Mouse (Mus musculus) MEL (cell line): ENCODE measurements around the gene Map3k9. TPM values are rescaled to one million over a fixed set of nuclear protein-coding genes. Genes with fewer than 3 reads are reported as not detected.

Experiments
- DNase-seq: peaks from one replicate; pipeline ENCODE4 v3.0.0; 2011; ENCODE audit warnings: low read depth, low spot score
- H3K27ac ChIP-seq: 2 replicates; pipeline ENCODE4 v1.5.1; 2012; ENCODE audit warnings: low read depth, mild to moderate bottlenecking, control low read depth, low read length, moderate library complexity; ENCODE audit not compliant: control insufficient read depth
- H3K27me3 ChIP-seq, 2 experiments: fragments of 150-350 bp in 1 of 2; sonication (generic) in 1 of 2; 2 replicates each; pipeline ENCODE4 v1.6.1; 2012; ENCODE audit warnings: low read length in 2 of 2, mild to moderate bottlenecking in 2 of 2, improper control_type of control experiment in 1 of 2, moderate library complexity in 1 of 2; ENCODE audit not compliant: insufficient read depth in 2 of 2, control insufficient read depth in 1 of 2
- H3K36me3 ChIP-seq, 2 experiments: 2 replicates each; pipeline ENCODE4 v1.6.1; 2012 to 2014; ENCODE audit warnings: low read length in 2 of 2, improper control_type of control experiment in 1 of 2, inconsistent platforms in 1 of 2, mild to moderate bottlenecking in 1 of 2; ENCODE audit not compliant: insufficient read depth in 2 of 2, control insufficient read depth in 1 of 2
- H3K4me1 ChIP-seq, 2 experiments: fragments of 150-350 bp in 1 of 2; sonication (generic) in 1 of 2; 2 replicates each; pipeline ENCODE4 v1.6.1; 2012; ENCODE audit warnings: low read length in 2 of 2, improper control_type of control experiment in 1 of 2, mild to moderate bottlenecking in 1 of 2; ENCODE audit not compliant: insufficient read depth in 2 of 2, control insufficient read depth in 1 of 2
- H3K4me3 ChIP-seq, 2 experiments: fragments of 150-350 bp in 1 of 2; sonication (generic) in 1 of 2; 2 replicates each; pipeline ENCODE4 v1.5.1; 2012; ENCODE audit warnings: low read depth in 2 of 2, low read length in 2 of 2, mild to moderate bottlenecking in 2 of 2, moderate library complexity in 2 of 2, control low read depth in 1 of 2, improper control_type of control experiment in 1 of 2; ENCODE audit not compliant: control insufficient read depth in 1 of 2, insufficient read depth in 1 of 2
- H3K79me2 ChIP-seq: 2 replicates; pipeline ENCODE4 v1.6.1; 2012; ENCODE audit warnings: mild to moderate bottlenecking, low read length, moderate library complexity; ENCODE audit not compliant: control insufficient read depth, poor library complexity, insufficient read depth
- H3K9ac ChIP-seq: 2 replicates; pipeline ENCODE4 v1.6.1; 2012; ENCODE audit warnings: low read depth, mild to moderate bottlenecking, control low read depth, low read length, moderate library complexity; ENCODE audit not compliant: control insufficient read depth, poor library complexity, severe bottlenecking
- H3K9me3 ChIP-seq: fragments of 150-350 bp; sonication (generic); replicated peaks from 2 replicates; pipeline ENCODE4 v1.6.1; 2012; ENCODE audit warnings: mild to moderate bottlenecking, low read length, improper control_type of control experiment, moderate library complexity; ENCODE audit not compliant: insufficient read depth
- BHLHE40 ChIP-seq: IDR thresholded peaks from 2 replicates; pipeline ENCODE4 v1.6.1; 2012; ENCODE audit warnings: low read depth, mild to moderate bottlenecking, inconsistent platforms, low read length, improper control_type of control experiment, borderline replicate concordance
- CHD2 ChIP-seq: IDR thresholded peaks from 2 replicates; pipeline ENCODE4 v1.6.1; 2011; ENCODE audit warnings: low read length, improper control_type of control experiment
- CTCF ChIP-seq, 3 experiments: IDR thresholded peaks in 2 of 3; conservative IDR thresholded peaks in 1 of 3; 2 replicates each; pipeline ENCODE4 v1.5.1; 2011 to 2012; ENCODE audit warnings: low read length in 3 of 3, low read depth in 2 of 3, mild to moderate bottlenecking in 2 of 3, improper control_type of control experiment in 1 of 3, inconsistent platforms in 1 of 3, mixed read lengths in 1 of 3, moderate library complexity in 1 of 3; ENCODE audit not compliant: control insufficient read depth in 1 of 3, insufficient read depth in 1 of 3, poor library complexity in 1 of 3, severe bottlenecking in 1 of 3
- EP300 ChIP-seq, 2 experiments: IDR thresholded peaks; 2 replicates each; pipeline ENCODE4 v1.6.1; 2011; ENCODE audit warnings: improper control_type of control experiment in 2 of 2, low read length in 2 of 2, low read depth in 1 of 2, mild to moderate bottlenecking in 1 of 2
- KAT2A ChIP-seq: conservative IDR thresholded peaks from 2 replicates; pipeline ENCODE4 v1.6.1; 2012; ENCODE audit warnings: low read depth, low read length, improper control_type of control experiment, inconsistent platforms
- MAFK ChIP-seq: IDR thresholded peaks from 2 replicates; pipeline ENCODE4 v1.6.1; 2011; ENCODE audit warnings: low read depth, mild to moderate bottlenecking, low read length, improper control_type of control experiment, borderline replicate concordance
- MXI1 ChIP-seq: IDR thresholded peaks from 2 replicates; pipeline ENCODE4 v1.6.1; 2011; ENCODE audit warnings: mild to moderate bottlenecking, low read depth, low read length, improper control_type of control experiment
- NRF1 ChIP-seq: IDR thresholded peaks from 2 replicates; pipeline ENCODE4 v1.6.1; 2014; ENCODE audit warnings: low read depth, mild to moderate bottlenecking, inconsistent platforms, low read length, improper control_type of control experiment, moderate library complexity; ENCODE audit not compliant: poor library complexity, insufficient read depth, severe bottlenecking
- POLR2AphosphoS5 ChIP-seq: IDR thresholded peaks from 2 replicates; pipeline ENCODE4 v1.6.1; 2012; ENCODE audit warnings: low read depth, borderline replicate concordance, mild to moderate bottlenecking, inconsistent platforms, low read length, moderate library complexity, mixed read lengths
- SIN3A ChIP-seq: IDR thresholded peaks from 2 replicates; pipeline ENCODE4 v1.6.1; 2012; ENCODE audit warnings: low read length, improper control_type of control experiment, inconsistent platforms
- TAL1 ChIP-seq: IDR thresholded peaks from 2 replicates; pipeline ENCODE4 v1.6.1; 2012; ENCODE audit warnings: mild to moderate bottlenecking, inconsistent platforms, low read length, moderate library complexity, mixed read lengths
- TCF12 ChIP-seq: IDR thresholded peaks from 2 replicates; pipeline ENCODE4 v1.6.1; 2014; ENCODE audit warnings: low read depth, mild to moderate bottlenecking, inconsistent platforms, low read length, improper control_type of control experiment, moderate library complexity
- USF1 ChIP-seq: IDR thresholded peaks from 2 replicates; pipeline ENCODE4 v1.6.1; 2014; ENCODE audit warnings: low read depth, mild to moderate bottlenecking, inconsistent platforms, low read length, improper control_type of control experiment, moderate library complexity
- USF2 ChIP-seq, 2 experiments: IDR thresholded peaks; 2 replicates each; pipeline ENCODE4 v1.6.1; 2011 to 2012; ENCODE audit warnings: improper control_type of control experiment in 2 of 2, low read length in 2 of 2, borderline replicate concordance in 1 of 2, inconsistent platforms in 1 of 2, low read depth in 1 of 2, mild to moderate bottlenecking in 1 of 2; ENCODE audit not compliant: insufficient read depth in 1 of 2
- ZC3H11A ChIP-seq: IDR thresholded peaks from 2 replicates; pipeline ENCODE4 v1.6.1; 2012; ENCODE audit warnings: low read depth, mild to moderate bottlenecking, inconsistent platforms, low read length, improper control_type of control experiment
- ZKSCAN1 ChIP-seq: IDR thresholded peaks from 2 replicates; pipeline ENCODE4 v1.6.1; 2012; ENCODE audit warnings: low read depth, mild to moderate bottlenecking, inconsistent platforms, low read length, improper control_type of control experiment, moderate library complexity
- polyA plus RNA-seq, 2 experiments: library from polyadenylated mRNA; stranded (reverse) in 1 of 2; unstranded in 1 of 2; fragments of >175 nt in 1 of 2; fragments of >200 nt in 1 of 2; gene quantifications; 2 replicates each; pipeline versions ENCODE4 v1.2.1 to v1.2.4; 2012; ENCODE audit warnings: low replicate concordance in 2 of 2, low read depth in 1 of 2; ENCODE audit not compliant: insufficient read length in 2 of 2, insufficient read depth in 1 of 2, missing spikeins in 1 of 2
- total RNA-seq: library from RNA; depleted of rRNA; stranded (reverse); fragments of 300-350 nt; gene quantifications from 2 replicates; pipeline ENCODE4 v1.2.3, GENCODE M21; 2012

Gene Map3k9
- total and polyA plus RNA-seq, 3 experiments = not detected

DNA sequence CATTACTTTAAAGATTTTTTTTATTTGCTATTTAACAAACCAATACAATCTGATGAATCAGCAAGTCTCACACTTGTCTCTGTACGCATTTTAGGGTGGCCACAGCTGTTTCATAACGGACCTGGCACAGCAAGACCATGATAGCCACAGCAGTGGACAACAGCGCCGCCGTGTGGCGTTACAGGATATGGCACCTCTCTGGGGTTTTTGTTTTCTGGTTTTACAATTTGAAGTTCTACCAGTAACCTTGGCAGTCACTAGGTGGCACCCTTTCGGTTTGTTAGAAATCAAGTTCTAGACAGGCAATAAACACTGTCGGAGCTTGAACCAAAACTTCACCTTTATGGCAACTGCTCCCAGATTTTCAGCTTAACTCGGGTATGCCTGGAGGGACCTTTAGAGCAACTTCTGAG, 7.7 kb upstream of the Map3k9 start (continued):
- TF ChIP-seq NRF1 (no peak), KAT2A (no peak), TCF12 (no peak), POLR2AphosphoS5 (no peak), ZKSCAN1 (no peak), TAL1 (no peak), CTCF (IDR thresholded peaks at IDR 0.05 in 2 of 3, conservative IDR thresholded peaks at IDR 0.05 in 1 of 3; ENCODE audit: control insufficient read depth in 1 of 3, insufficient read depth in 1 of 3, low read depth in 2 of 3, low read length in 3 of 3, poor library complexity in 1 of 3, severe bottlenecking in 1 of 3) (peak in 2 of 3 experiments; percentile 96 to 99; a peak in 5 of 6 replicates)

- Histone ChIP-seq H3K4me1 (no peaks in the 10 kb centered on the region), H3K79me2 (no peaks in the 10 kb centered on the region; the same call in 1 of the 2 replicates), H3K9me3 (no peaks in the 10 kb centered on the region), H3K4me3 (no peak overlapping the region), H3K27ac (no peak overlapping the region), H3K36me3 (no peaks in the 10 kb centered on the region), H3K27me3 (peaks cover 0 to 6% of the 10 kb centered on the region in 2 experiments; a peak in 2 of 4 replicates), H3K9ac (no peak overlapping the region)
- peak; percentile 34 for DNase-seq
- TF ChIP-seq MAFK (no peak), CTCF (IDR thresholded peaks at IDR 0.05 in 2 of 3, conservative IDR thresholded peaks at IDR 0.05 in 1 of 3; ENCODE audit: control insufficient read depth in 1 of 3, insufficient read depth in 1 of 3, low read depth in 2 of 3, low read length in 3 of 3, poor library complexity in 1 of 3, severe bottlenecking in 1 of 3) (peak; percentile 37 to 58 (median 48)), USF2 (IDR thresholded peaks at IDR 0.05; ENCODE audit: borderline replicate concordance in 1 of 2, insufficient read depth in 1 of 2, low read depth in 1 of 2, low read length in 2 of 2) (no peak), USF1 (no peak)
Observed at GRCm38 (mm10) chr12:81787262-81787661, 6.3 kb upstream of the Map3k9 start.

GRCm38 (mm10) chr12:81783301-81783700, 2.3 kb upstream of the Map3k9 start:
- Histone ChIP-seq H3K4me3 (no peak overlapping the region), H3K9ac (no peak overlapping the region), H3K4me1 (no peaks in the 10 kb centered on the region), H3K27ac (no peak overlapping the region), H3K9me3 (no peaks in the 10 kb centered on the region), H3K79me2 (no peaks in the 10 kb centered on the region), H3K27me3 (peaks cover 0 to 9% of the 10 kb centered on the region in 2 experiments; a peak in 2 of 4 replicates), H3K36me3 (no peaks in the 10 kb centered on the region)
- no peak for DNase-seq
- TF ChIP-seq MXI1 = no peak
- TF ChIP-seq SIN3A = no peak
- TF ChIP-seq USF2 (IDR thresholded peaks at IDR 0.05; ENCODE audit: borderline replicate concordance in 1 of 2, insufficient read depth in 1 of 2, low read depth in 1 of 2, low read length in 2 of 2) = no peak
- no peak for TF ChIP-seq ZC3H11A
- TF ChIP-seq CHD2 = no peak
- TF ChIP-seq EP300 (IDR thresholded peaks at IDR 0.05; ENCODE audit: low read depth in 1 of 2, low read length in 2 of 2) = no peak
- no peak for TF ChIP-seq POLR2AphosphoS5
- TF ChIP-seq BHLHE40 = no peak
